Mouse (Mus musculus): ENCODE results near the gene Jmjd8.
"Not testable (repeated sequence)": the region's sequence is repeated elsewhere in the genome, so short reads cannot be mapped to it uniquely, and the experiment has no call there.

The Jmjd8 gene

DNA sequence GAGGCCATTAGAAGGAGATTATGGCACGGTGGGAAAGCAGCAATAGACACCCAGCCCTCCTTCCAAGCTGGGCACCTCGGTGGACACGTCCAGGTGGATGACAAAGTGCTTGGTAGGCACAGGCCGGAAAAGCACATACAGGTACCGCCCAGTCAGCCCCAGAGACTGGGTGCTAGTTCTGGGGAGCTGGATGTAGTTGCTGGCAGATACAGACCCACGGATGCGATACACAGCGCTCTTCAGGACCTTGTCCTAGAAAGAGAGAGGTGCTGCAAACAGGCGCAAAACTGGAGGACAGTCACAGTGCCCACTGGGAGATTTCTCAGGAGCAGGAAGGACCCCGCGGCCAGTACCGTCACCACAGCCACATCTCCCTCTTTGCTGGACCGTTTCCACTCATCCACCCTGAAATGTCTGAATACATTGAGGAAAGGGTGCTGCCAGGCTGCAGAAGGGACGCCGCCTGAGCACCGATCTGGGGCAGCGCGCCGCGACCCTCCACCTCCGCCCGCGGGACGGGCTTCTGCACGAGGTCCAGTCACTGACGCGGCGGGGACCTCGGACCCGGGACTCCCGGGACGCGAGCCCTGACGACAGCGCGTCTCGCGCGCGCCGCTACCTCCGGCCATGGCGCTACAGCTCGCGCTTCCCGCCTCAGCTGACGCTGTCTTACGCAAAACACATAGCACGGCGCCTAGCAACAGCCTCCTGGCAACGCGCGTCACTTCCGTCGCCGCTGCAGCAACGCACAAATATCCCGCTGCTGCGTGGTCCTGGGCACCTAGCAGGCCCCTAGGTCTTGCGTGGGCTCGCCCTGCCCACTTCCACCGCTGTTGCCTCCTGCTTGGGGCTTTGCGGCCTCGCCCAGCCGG is 32.4 kb downstream of the Jmjd8 start, which contains the start of gene Wdr90:
Wdr90 (minus strand) TSS at position 670 of the 872 bp plus-strand sequence.
- peak; percentile 84 for DNase-seq (ENCODE audit: low read depth, low spot score)

DNA sequence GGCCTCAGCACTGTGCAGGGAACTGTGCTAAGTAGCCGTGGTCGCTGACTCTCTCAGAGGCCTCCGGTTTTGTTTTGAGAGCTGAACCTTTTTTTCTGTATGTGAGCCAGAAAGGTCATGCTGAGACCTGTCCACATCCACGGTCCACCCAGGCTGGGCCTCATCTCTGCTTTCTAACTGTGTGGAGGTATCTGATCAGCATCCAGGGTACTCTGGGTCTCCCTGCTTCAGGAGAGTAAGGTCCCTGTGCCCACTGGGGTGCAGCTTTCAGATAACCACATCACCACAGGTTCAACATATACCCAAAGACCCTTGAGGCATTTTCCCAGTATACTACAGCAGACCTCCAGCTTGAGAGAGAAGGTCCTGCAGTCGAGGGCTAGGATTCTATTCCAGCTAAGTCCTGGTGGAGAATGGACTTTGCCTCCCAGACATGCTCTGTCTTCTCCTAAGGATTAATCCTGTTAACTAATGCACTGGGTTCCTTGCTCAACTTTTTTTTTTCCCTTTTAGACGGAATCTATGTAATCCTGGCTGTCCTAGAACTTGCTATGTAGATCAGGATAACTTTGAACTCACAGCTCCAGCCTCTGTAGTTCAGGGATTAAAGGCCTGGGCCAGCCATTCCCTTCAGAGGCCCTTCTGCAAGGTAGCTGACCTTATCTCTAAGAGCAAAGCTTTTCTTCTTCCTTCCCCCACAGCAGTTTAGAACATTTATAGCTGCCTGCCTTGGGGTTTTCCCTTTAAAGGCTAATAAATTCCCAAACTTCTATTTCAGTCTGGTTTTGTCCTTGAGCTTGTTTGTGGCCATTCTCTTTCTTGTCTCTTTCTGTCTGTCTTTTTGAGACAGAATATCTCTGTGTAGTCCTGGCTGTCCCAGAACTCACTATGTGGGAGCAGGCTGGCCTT is 33.3 kb downstream of the Jmjd8 start:
- DNase-seq (ENCODE audit: low read depth, low spot score) = no peak

DNA sequence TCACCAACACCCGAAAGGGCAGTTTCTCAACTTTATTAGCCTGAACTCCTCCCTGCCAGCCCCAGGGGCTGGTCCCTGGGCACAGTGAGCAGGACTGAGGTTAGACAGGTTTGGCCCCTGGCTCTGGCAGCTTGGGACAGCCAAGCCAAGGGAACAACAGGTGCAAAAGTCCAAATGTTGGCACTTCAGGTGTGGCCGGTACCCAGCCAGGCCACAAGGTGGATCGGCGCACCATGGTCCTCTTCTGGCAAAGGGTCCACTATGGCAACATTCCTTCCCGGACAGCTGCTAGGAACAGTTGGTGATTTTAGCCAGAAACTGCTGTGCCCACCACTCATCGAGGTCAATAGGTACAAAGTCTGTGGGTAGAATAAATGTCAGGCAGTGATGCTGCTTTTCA is 35.0 kb downstream of the Jmjd8 start:
- DNase-seq (ENCODE audit: low read depth, low spot score) = no peak

DNA sequence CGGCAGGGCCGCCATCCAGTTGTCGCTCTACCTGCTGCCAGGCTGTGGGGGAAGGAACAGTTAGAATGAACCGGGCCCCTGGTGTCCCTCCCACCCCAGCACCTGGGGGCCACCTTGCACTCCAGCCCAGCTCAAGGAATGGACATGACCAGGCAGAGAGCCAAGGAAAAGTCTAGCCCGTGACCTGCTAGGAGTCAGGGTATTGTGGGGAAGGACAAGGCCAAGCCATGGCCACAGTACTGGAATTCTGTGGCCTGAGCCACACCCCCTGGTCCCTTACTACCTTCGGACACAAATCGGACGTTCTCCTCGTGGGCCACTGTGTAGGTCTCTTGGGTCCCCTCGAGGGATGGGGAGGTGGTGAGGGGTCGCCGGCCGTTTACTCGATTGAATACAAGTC is 35.6 kb downstream of the Jmjd8 start:
- no peak for DNase-seq (ENCODE audit: low read depth, low spot score)

DNA sequence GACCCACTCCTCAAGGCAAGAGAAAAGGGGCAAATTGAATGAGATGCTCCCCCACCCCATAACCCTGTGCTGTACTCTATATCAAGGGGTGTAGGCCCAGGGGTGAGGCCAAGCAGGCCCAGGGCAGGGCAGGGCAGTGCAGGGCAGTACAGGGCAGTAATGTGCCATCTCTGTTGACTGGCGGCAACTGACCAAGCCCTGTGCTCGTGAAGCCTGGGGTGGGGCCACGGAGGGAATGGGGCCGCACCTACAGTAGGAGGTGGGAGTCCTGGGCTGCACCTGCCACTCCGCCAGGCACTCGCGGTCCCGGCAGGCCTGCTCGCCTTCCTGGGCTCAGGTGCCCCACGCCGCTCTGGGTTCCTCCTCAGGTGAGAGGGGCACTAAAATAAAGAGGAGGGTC is 36.6 kb downstream of the Jmjd8 start:
- no peak for DNase-seq (ENCODE audit: low read depth, low spot score)

DNA sequence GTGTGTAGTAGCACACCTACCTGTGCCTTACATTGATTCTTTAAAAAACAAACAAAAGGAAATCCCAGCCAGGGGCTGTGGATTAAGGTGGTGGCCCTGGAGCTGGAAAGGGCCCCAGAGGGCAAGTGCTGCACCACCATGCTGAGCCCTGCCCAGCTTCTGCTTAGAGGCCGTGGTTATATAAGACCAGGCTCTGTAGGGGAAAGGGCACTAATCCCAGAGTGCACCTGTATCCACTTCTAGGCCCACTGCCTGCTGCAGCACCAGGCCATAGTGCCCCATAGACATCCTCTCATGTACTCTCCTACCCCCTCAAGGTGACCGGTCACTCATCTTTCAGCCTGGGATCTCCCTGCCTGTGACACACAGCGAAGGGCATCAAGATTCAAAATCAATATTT is 37.5 kb downstream of the Jmjd8 start:
- no peak for DNase-seq (ENCODE audit: low read depth, low spot score)

DNA sequence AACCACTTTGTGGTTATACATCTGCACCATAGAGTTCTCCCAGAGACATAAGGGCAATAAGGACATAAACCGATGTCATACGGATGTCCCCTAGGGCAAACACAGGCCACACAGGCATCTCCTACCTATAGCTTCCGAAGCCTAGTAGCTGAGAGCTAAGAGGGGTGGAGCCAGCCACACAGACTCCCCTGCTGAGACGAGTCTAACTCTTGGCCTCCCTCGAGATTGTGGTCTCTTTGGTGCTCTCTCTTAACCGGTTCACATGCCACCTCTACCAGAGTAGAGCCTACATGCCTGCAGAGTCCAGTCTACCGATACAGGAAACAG is 38.8 kb downstream of the Jmjd8 start:
- no peak for DNase-seq (ENCODE audit: low read depth, low spot score)

DNA sequence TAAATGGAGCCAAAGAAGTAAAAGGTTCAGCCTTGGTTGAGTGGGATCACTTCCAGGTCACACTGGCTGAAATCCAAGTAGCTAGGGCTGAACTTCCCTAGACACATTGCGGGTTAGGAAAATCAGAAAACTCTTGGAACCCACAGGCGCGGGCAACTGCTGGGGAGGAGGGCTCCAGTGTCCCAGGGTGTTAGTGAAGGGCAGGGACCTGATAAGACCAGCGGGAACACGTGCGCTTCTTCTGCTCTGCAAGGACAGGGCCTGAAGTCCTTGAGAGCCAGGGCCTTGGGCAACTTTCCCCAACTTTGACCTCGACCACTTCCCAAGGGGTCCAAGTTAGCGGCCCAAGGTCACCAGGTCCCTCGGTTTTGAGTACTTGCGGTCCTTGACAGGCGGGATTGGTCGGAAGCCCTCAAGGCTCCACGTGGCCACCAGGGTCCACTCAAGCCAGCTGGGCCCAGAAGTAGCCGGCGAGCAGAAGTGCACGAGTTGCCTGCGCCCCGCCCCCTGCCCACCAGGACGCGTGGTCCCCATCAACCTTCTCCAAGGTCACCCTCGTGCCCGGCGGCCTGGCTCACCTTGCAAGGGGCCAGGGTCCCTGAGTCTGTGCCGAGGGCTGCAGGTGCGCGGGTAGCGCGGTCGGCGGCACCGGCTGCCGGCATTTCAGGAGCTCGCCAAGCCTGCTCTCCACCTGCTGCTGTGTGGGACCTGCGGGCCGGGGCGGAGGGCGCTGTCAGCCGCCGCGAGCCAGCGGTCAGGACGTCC is 39.4 kb downstream of the Jmjd8 start:
- no peak for DNase-seq (ENCODE audit: low read depth, low spot score)

DNA sequence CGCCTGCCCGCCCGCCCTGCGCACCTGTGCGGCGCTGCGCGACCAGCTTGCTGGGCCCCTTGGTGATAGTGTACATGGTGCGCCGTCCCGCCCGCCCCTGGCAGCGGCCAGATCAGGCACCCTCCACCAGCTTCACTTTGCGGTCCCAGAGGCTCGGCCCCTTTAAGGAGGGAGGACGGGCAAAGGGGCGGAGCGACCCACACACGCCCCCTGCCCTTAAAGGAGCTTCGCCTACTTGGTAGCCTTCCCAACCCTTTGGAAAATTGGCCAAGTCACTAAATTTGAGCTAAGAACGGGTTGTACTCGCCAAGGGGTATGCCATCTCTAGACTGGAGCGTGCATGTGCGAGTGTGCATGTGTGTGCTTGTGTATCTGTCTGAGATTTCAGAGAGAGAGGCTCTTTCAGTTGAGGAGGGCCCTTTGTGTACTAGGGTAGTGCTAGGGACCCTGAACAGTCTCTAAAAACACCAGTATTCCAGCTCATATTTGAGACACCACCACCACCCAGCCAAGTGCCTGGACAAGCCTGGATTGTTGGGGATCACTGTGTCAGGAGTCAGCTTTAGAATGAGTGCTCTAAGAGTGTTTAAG is 40.0 kb downstream of the Jmjd8 start, which contains the start of gene Mcrip2:
Mcrip2 (minus strand) TSS at position 164 of the 591 bp plus-strand sequence.
- DNase-seq (ENCODE audit: low read depth, low spot score) = no peak

DNA sequence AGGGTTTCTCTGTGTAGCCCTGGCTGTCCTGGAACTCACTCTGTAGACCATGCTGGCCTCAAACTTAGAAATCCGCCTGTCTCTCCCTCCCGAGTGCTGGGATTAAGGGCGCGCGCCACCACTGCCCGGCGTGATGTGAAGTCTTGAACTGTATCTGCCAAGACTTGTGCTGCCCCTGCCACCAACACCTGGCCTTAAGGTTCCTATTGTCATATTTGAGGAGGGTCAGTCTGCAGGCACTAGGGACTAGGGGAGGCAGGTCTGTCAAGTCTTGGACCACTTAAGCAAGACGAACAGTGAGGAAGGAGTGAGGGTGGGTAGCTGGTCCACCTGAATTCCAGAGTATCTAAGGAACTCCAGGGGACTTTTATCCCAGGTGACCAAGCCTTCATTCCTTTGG is 40.8 kb downstream of the Jmjd8 start:
- DNase-seq (ENCODE audit: low read depth, low spot score) = no peak

DNA sequence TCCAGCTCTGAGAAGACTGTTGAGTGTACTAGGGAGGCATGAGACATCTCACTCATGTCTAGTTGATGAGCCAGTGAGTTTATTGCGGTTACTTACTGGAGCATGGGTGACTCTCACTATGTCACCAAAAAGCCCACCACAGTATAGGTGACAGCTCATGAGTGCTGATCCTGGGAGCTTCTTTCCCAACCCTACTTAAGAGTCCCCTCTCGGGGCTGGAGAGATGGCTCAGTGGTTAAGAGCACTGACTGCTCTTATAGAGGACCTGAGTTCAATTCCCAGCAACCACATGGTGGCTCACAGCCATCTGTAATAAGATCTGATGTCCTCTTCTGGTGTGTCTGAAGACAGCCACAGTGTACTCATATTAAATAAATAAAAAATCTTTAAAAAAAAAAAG is 41.3 kb downstream of the Jmjd8 start:
- no peak for DNase-seq (ENCODE audit: low read depth, low spot score)

DNA sequence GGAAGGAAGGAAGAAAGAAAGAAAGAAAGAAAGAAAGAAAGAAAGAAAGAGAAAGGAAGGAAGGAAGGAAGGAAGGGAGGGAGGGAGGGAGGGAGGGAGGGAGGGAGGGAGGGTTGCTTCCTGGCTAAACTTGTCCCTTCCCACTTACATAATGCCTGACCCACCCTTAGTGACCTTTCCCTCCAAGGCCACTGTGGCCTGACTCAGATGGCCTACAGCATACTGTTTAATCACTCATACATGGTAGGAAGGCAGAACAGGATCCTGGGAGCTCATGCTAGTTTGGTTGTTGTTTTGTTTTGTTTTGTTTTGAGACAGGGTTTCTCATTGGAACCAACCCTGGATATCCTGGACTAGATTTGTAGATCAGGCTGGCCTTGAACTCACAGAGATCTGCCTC is 42.9 kb downstream of the Jmjd8 start:
- not testable (repeated sequence) for DNase-seq (ENCODE audit: low read depth, low spot score)

DNA sequence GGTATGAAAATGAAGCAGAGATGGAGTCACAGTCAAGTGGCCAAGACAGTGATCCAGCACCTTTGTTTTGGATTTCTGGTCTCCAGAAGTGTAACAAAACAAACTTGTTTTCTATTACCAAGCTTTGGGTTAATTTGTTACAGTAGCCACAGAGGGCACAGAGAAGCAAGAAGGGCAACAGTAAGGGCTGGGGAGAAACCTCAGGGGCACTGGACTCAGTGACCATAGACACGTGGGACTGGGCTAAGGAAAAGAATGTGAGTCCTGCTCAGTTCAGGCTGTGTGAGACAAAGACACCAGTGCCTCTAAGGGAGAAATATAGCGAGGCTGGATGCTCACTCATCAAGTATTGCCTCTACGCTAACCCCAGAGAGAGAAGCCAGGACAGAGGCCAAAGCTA is 44.0 kb downstream of the Jmjd8 start:
- no peak for DNase-seq (ENCODE audit: low read depth, low spot score)

DNA sequence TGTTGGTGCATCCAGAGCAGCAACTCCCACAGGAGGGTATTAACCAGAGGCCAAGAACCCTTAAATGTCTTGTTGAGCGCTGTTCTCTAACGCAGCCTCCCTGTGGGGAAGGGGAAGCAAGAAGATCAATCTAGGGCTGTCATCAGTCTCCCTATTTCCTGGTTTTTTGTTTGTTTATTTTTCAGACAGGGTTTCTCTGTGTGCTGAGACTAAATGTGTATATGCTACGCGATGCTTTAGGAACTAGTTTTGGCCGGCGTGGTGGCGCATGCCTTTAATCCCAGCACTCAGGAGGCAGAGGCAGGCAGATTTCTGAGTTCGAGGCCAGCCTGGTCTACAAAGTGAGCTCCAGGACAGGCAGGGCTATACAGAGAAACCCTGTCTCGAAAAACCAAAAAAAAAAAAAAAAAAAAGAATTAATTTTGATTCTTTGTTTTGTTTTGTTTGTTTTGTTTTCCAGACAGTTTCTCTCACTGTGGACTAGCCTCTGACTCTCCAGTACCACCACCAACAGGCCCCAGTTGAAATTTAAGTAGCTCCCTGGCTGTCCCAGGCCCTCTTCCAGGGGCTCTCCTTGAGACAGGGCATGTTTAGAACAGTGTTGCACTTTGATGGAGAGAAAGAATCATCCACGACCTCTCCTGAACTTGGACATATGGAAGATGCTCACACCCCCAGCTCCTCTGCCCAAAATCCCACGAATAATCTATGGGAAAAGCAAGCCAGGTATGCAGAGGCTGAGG is 44.9 kb downstream of the Jmjd8 start:
- no peak for DNase-seq (ENCODE audit: low read depth, low spot score)

DNA sequence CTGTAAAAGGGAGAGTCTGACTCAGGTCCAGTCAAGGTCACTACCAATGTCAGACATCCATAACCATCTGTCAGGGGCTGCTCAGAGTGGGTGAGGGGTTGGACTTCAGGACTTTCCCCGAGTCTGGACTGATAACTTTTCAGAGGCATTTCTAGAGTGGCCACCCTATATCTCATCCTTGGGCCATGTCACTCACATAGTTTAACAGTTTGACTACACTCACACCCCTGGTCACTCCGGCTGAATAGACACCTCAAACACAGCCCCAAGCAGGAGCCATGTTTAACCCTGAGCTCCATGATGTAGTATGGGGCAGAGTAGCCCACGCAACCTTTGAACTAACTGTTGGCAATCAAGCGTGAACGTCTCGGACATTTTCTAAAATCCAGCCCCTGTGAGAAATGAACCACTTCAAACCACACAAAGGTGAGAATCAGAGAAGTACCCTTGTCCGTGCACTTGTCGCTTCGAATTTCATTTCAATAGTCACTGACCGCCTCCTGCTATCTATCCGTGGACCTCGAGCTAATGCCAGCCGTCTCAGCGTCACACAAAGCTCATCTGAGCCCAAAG is 45.6 kb downstream of the Jmjd8 start:
- no peak for DNase-seq (ENCODE audit: low read depth, low spot score)

DNA sequence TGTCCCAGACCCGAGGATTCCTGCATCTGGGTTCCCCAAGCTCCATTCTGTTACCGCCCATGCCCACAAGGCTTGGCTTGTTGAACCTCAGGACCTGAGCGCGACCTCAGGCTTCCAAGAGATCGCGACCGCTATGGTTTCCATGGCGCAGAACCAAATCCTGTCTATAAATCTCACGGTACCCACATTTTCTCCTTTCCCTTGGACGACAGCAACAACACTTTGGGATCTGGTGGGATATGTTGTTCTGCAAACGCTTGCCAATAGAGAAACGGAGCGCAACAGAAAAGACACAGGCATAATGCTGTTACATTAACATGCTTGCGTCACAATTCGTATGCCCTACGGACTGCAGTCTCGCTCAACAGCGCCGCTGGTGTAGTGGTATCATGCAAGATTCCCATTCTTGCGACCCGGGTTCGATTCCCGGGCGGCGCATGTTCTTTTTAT is 46.1 kb downstream of the Jmjd8 start, which contains the start of gene Mettl26:
Mettl26 (plus strand) TSS at position 354 of the 450 bp plus-strand sequence.
- DNase-seq (ENCODE audit: low read depth, low spot score) = peak; percentile 79

DNA sequence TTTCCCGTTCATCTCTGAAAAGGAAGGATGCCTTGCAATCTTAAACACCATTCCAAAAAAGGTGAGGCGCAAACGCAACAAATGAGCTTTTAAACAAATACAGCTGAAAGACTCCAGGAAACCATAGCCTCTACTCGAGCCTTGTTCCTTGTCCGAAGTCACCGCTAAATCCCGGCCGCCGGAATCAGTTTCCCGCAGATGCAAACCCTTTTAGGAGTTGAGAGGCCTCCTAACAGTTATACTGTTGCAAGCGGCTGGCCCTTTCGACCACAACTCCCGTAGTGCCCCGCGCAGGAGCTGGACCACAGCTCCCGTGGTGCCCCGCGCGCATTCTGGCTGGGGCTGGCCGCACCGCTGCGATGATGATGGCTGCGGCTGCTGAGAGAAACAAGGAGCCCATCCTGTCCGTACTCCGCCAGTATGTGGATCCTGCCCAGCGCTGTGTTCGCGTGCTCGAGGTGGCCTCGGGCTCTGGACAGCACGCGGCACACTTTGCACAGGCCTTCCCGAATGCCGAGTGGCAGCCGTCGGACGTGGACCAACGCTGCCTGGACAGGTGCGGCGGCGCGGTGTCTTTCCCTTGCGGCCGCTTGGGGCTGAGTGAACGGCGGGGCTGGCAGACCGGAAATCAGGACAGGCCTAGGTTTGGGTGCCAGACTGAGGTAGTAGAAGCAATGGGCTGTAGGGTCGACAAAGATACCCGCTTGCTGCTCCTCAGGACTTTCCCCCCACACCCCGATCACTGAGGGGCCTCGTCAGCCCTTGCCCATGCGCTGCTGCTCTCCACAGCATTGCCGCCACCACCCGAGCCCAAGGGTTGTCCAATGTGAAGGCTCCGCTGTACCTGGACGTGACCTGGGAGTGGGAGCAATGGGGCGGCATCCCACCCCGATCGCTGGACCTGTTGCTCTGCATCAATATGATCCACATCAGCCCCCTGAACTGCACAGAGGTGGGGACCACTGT is 46.8 kb downstream of the Jmjd8 start:
- peak; percentile 69 for DNase-seq (ENCODE audit: low read depth, low spot score)

DNA sequence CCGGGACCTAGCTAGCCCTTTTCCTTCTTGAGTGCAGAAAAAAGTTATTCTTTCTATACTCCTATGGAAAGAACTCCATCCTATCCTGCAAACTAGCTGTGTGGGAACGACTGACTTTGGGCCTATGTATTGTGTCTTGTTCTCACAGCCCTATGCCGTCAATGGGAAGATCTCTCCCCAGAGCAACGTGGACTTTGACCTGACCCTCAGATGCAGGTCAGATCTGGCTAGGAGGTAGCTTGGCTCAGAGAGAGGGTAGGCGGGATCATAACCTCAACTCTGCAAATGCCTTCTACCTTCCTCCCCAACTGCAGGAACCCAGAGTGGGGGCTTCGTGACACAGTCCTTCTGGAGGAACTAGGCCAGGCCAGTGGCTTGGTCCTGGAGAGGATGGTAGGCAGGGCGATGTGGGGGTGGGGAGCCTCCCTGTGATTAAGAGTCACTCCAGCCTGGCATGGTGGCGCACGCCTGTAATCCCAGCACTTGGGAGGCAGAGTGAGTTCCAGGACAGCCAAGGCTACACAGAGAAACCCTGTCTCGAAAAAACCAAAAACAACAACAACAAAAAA is 47.8 kb downstream of the Jmjd8 start:
- no peak for DNase-seq (ENCODE audit: low read depth, low spot score)

DNA sequence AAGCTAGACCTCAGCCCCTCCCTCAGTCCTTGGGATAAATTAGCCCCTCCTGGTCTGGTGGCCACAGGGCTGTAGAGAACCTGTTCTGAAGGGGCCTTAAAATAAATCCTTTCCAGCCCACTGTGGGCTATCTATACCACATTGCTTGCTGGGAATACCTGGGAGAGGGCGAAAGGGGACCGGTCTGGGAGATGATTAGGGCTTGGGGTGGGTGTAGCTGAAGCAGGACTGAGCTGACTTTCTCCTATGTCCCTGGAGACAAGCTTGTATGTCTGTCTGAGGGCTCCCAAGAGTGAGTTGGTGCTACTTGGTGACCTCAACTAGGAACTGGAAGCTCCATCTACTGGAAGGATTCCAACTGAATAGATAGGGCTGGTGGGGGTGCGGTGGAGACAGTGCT is 48.4 kb downstream of the Jmjd8 start:
- DNase-seq (ENCODE audit: low read depth, low spot score) = no peak

Measured in retina, adult 2 months (tissue).